Mouse (Mus musculus) lung, embryonic 14.5 days (tissue): ENCODE data around the gene Gm20388. TPM values are rescaled to one million over a fixed set of nuclear protein-coding genes. Genes with fewer than 3 reads are reported as not detected.

ENCODE experiments used
- ATAC-seq: fragments of 200-750 bp; cut with Nextera tagmentation; 2 replicates; pipeline ENCODE4 v1.8.0; 2017; ENCODE audit warnings: mild to moderate bottlenecking, moderate TSS enrichment, moderate library complexity; ENCODE audit not compliant: insufficient read depth
- DNase-seq: peaks from one replicate; pipeline ENCODE4 v3.0.0-alpha.2; 2015
- H3K27ac ChIP-seq: fragments of 300-500 bp; sonication (generic); 2 replicates; pipeline ENCODE4 v1.5.1; 2014; ENCODE audit warnings: low read depth, mild to moderate bottlenecking, moderate library complexity
- H3K27me3 ChIP-seq: fragments of 300-500 bp; sonication (generic); 2 replicates; pipeline ENCODE4 v1.6.1; 2014; ENCODE audit warnings: low read length, control low read depth; ENCODE audit not compliant: insufficient read depth
- H3K36me3 ChIP-seq: fragments of 300-500 bp; sonication (generic); 2 replicates; pipeline ENCODE4 v1.6.1; 2014; ENCODE audit warnings: control low read depth; ENCODE audit not compliant: insufficient read depth
- H3K4me1 ChIP-seq: fragments of 300-500 bp; sonication (generic); 2 replicates; pipeline ENCODE4 v1.6.1; 2014; ENCODE audit warnings: antibody characterized with exemption, control low read depth; ENCODE audit not compliant: insufficient read depth
- H3K4me2 ChIP-seq: fragments of 300-500 bp; sonication (generic); 2 replicates; pipeline ENCODE4 v1.6.1; 2014; ENCODE audit warnings: mild to moderate bottlenecking
- H3K4me3 ChIP-seq: fragments of 300-500 bp; sonication (generic); 2 replicates; pipeline ENCODE4 v1.5.1; 2014; ENCODE audit warnings: low read depth, low read length
- H3K9ac ChIP-seq: fragments of 300-500 bp; sonication (generic); 2 replicates; pipeline ENCODE4 v1.6.1; 2014
- H3K9me3 ChIP-seq: fragments of 300-500 bp; sonication (generic); 2 replicates; pipeline ENCODE4 v1.6.1; 2016; ENCODE audit warnings: low read depth, low read length, control low read depth
- CTCF ChIP-seq: IDR thresholded peaks from 2 replicates; pipeline ENCODE4 v1.5.1; 2016; ENCODE audit warnings: antibody characterized with exemption, low read depth
- WGBS: fragments of 180-500 bp; shearing (Covaris S2); extraction: QIAGEN DNeasy Blood & Tissue Kit; methylation state at CpG from one replicate; pipeline ENCODE4 v1.1.7; 2014; 5-methylcytosine and 5-hydroxymethylcytosine counted together
- polyA plus RNA-seq: library from polyadenylated mRNA; unstranded; fragments of >200 nt; fragmentation: Nextera tagmentation; extraction: Ambion mirVana; gene quantifications from 2 replicates; pipeline ENCODE4 v1.2.1, GENCODE M21; 2014

The Gm20388 gene
- polyA plus RNA-seq, 1 experiment from 2014 or later, result not detected

DNA sequence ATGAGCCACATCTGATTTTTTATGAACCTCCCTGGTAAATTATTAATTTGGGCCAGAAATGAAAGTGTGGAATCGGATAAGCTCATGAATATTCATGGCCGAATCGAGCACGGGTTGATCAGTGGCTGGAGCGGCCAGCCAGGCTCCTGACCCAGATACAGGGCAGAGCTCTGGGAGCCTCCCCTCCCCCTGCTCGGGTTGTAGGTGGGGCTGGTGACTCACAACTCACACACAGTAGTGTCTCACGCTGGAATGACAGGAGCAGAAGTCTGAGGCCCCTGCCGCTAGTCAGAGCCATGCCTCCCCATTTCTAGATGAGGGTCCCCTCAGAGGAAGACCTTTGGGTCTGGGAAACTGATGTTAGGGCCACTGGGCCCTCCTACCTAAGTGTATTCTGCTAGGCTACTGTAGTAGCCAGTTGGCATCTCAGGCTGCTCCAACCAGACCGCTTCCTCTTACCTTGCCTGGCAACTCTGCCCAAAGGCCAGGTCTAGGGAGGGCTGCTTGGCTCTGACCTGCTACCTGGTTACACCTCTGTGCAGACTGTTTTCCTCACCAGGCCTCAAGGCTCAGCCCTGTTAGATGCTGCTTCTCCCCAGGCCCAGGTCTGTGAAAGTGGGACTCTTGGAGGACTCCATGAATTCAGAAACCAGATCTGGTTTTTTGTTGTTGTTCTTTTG is 588.4 kb downstream of the Gm20388 start:
- Histone ChIP-seq H3K9me3 (no peaks in the 10 kb centered on the region), H3K9ac (no peak overlapping the region)
- 27% methylated on average over 9 of the region's 9 CpGs for WGBS

DNA sequence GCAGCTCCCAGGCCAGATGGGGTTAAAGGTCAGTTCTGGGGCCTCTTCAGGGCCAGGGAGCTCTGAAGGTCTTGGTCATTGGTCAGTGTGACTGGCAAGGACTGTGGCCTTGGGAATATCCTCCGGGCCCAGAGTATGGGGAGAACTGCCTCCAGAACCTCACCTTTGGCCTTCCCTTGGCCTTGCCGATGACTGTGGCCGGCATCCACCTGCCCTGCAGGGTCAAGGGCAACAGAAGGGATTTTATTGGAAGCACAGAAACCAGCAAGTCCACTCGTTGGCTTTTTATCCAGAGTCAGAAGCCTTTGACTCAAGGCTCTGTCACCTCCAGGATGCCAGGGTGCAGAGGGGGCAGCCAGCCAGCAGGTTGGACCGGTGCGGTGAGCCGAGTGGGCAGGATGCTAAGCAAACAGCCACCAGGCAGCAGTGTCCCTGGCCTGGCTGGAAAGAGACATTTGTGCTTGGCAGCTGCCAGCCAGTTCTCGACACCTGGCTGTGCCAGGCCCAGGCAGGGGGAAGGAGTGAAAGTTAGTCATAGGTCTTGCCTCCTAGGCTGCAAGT is 590.1 kb downstream of the Gm20388 start:
- Histone ChIP-seq H3K4me3 (no peak overlapping the region), H3K27me3 (no peaks in the 10 kb centered on the region), H3K27ac (no peak overlapping the region), H3K9ac (no peak overlapping the region; the same call in 1 of the 2 replicates), H3K4me2 (no peak overlapping the region), H3K9me3 (no peaks in the 10 kb centered on the region), H3K4me1 (peaks cover 47% of the 10 kb centered on the region), H3K36me3 (0 out of 2 replicates have a peak, but pooled peaks cover 3% of the 10 kb centered on the region)
- peak; percentile 15; the same call in 1 of the 2 replicates for TF ChIP-seq CTCF
- ATAC-seq (no peak), DNase-seq (no peak)
- WGBS, result 69% methylated on average over 8 of the region's 8 CpGs

More for the DNA sequence above, 588.4 kb downstream of the Gm20388 start:
- DNase-seq, result peak; percentile 43
- peak; percentile 23; the same call in 1 of the 2 replicates for ATAC-seq
- peak overlapping the region; percentile 43 for H3K4me2 ChIP-seq
- H3K27ac ChIP-seq, result peak overlapping the region; percentile 63; the same call in 1 of the 2 replicates
- 0 out of 2 replicates have a peak, but pooled peaks cover 3% of the 10 kb centered on the region for H3K36me3 ChIP-seq
- no peaks in the 10 kb centered on the region for H3K27me3 ChIP-seq
- no peak for TF ChIP-seq CTCF
- H3K4me3 ChIP-seq, result peak overlapping the region; percentile 2; the same call in 1 of the 2 replicates
- peaks cover 49% of the 10 kb centered on the region for H3K4me1 ChIP-seq

DNA sequence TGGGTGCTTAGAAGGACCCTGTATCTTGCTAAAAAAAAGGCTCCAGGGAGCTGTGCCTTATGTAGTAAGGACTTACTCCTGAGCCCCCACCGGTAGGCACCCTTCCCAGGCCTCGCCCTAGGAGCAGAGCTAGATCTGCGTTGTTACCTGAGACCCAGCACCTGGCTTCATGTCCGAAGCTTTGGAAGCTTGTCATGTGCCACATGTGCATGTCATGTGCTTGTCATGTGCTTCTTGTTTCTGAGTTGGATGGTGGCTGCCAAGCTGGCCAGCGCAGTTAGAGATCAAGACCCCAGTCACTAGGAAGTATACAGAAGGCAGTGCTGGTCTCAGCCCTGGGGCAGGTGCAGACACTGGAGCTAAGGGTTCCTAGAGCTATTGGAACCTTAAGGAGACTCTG is 590.8 kb downstream of the Gm20388 start:
- TF ChIP-seq CTCF, result no peak
- H3K4me1 ChIP-seq, result peaks cover 54% of the 10 kb centered on the region
- no peak overlapping the region for H3K4me2 ChIP-seq
- H3K4me3 ChIP-seq, result no peak overlapping the region
- no peaks in the 10 kb centered on the region for H3K27me3 ChIP-seq
- no peak overlapping the region for H3K27ac ChIP-seq
- H3K9me3 ChIP-seq, result no peaks in the 10 kb centered on the region
- 87% methylated on average over 5 of the region's 5 CpGs for WGBS
- no peak for ATAC-seq
- 0 out of 2 replicates have a peak, but pooled peaks cover 3% of the 10 kb centered on the region for H3K36me3 ChIP-seq
- no peak overlapping the region for H3K9ac ChIP-seq
- no peak for DNase-seq

DNA sequence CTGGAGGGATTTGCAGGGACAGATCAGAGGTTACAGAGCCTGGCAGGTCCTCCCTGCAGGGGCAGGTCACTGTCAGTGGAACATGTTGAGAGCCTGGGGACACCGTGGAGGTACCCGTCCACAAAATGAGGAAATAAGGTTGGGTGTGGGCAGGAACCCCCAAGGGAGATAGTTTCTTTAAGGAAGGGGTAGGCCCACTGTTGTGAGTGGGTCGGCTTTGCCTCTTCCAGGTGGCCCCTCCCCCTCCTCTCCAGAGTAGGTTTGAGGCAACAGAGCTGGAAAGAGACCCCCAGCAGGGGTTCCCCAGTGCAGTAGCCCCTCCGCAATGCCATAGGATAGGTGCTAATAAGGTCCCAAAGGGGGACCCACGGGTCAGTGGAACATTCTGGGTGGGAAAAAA is 591.8 kb downstream of the Gm20388 start:
- 55% methylated on average over 5 of the region's 5 CpGs for WGBS
- Histone ChIP-seq H3K9ac (no peak overlapping the region), H3K4me1 (peaks cover 44% of the 10 kb centered on the region), H3K36me3 (0 out of 2 replicates have a peak, but pooled peaks cover 3% of the 10 kb centered on the region), H3K9me3 (no peaks in the 10 kb centered on the region), H3K27me3 (no peaks in the 10 kb centered on the region), H3K27ac (no peak overlapping the region), H3K4me3 (no peak overlapping the region), H3K4me2 (no peak overlapping the region)
- DNase-seq, result no peak
- no peak for ATAC-seq
- no peak for TF ChIP-seq CTCF

DNA sequence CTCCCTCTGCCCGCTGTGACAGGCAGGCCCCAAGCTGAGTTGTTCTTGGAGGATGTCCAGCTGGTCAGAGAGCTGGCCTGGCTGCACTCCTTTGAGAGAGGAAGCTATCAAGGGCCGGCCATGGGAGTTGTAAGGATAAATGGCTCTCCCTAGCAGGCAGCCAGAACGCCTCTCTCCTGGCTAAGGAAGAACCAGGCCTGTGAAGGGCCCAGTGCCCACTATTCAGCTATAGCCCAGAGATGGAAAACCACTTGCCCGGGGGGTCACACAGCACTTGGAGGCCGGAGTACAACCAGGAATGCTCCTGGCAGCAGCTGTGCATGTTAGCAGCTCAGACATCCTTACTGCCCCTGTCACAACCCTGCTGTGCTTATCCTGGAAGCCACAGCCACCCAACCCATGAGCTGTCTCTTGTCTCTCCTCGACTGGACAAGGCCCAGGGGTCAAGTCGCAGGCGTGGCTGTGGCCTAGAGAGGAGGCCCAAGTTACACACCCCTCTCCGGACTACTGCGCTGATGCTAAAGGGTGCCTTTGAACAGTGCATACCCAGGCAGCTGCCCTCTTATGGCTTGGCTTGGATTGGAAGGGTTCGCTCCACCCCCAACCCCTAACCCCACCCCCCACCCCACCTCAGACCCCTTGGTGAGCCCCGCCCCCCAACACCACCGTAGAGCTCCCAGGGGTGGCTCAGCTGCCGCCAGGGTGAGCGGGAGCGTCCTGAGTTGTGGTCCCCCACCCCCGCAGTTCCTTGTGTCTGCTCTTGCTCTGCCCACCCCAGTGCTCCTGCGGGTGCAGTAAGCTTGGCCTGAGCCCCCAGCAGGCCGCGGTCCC is 593.8 kb downstream of the Gm20388 start:
- Histone ChIP-seq H3K4me2 (peak overlapping the region; percentile 57), H3K36me3 (0 out of 2 replicates have a peak, but pooled peaks cover 3% of the 10 kb centered on the region), H3K9me3 (no peaks in the 10 kb centered on the region), H3K9ac (peak overlapping the region; percentile 2; the same call in 1 of the 2 replicates), H3K27me3 (no peaks in the 10 kb centered on the region), H3K4me3 (peak overlapping the region; percentile 6; the same call in 1 of the 2 replicates), H3K27ac (peak overlapping the region; percentile 67), H3K4me1 (peaks cover 35% of the 10 kb centered on the region)
- no peak for TF ChIP-seq CTCF
- ATAC-seq, result peak; percentile 35; the same call in 1 of the 2 replicates
- 8% methylated on average over 20 of the region's 20 CpGs for WGBS
- peak; percentile 85 for DNase-seq

DNA sequence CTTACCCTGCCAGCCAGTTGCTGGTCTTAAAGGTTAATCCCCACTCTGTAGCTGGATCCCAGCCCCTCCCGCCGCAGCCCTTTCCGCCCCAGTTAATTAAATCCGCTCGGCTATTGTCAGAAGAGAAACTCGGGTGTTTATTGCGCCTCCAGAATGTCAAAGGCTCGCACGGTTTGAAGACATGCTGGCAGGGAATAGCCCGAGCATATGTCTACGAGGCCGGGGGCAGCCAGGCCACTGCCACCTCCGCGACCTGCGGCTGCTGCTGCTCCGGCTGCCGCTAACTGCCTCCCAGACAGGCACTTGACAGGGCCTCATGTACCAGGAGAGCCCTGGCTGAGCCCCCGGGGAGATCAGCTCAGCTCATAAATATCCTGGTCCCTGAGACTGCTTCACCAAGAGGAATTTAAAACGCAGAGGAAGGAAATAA is 594.5 kb downstream of the Gm20388 start:
- Histone ChIP-seq H3K27ac (peak overlapping the region; percentile 67), H3K4me1 (peaks cover 42% of the 10 kb centered on the region), H3K4me2 (peak overlapping the region; percentile 57), H3K36me3 (0 out of 2 replicates have a peak, but pooled peaks cover 3% of the 10 kb centered on the region), H3K9me3 (no peaks in the 10 kb centered on the region), H3K27me3 (no peaks in the 10 kb centered on the region), H3K4me3 (peak overlapping the region; percentile 6; the same call in 1 of the 2 replicates), H3K9ac (peak overlapping the region; percentile 2; the same call in 1 of the 2 replicates)
- no peak for TF ChIP-seq CTCF
- DNase-seq, result peak; percentile 62
- WGBS, result 3% methylated on average over 19 of the region's 19 CpGs
- ATAC-seq, result no peak
